Mouse (Mus musculus) neural tube, embryonic 14.5 days (tissue): ENCODE results near the gene Esrra. TPM values are rescaled to one million over a fixed set of nuclear protein-coding genes. Genes with fewer than 3 reads are reported as not detected.

ENCODE experiments used
- ATAC-seq: fragments of 200-750 bp; cut with Nextera tagmentation; 2 replicates; pipeline ENCODE4 v1.8.0; 2017; ENCODE audit warnings: low read depth, mild to moderate bottlenecking, moderate TSS enrichment, moderate library complexity
- H3K27ac ChIP-seq: fragments of 300-500 bp; sonication (generic); 2 replicates; pipeline ENCODE4 v1.5.1; 2014; ENCODE audit warnings: low read depth, mild to moderate bottlenecking, control low read depth, low read length, moderate library complexity, mixed read lengths
- H3K27me3 ChIP-seq: fragments of 300-500 bp; sonication (generic); 2 replicates; pipeline ENCODE4 v1.6.1; 2014; ENCODE audit warnings: low read length; ENCODE audit not compliant: control insufficient read depth, insufficient read depth
- H3K36me3 ChIP-seq: fragments of 300-500 bp; sonication (generic); 2 replicates; pipeline ENCODE4 v1.6.1; 2014; ENCODE audit warnings: low read length, mixed read lengths; ENCODE audit not compliant: control insufficient read depth, insufficient read depth
- H3K4me1 ChIP-seq: fragments of 300-500 bp; sonication (generic); 2 replicates; pipeline ENCODE4 v1.6.1; 2014; ENCODE audit warnings: low read length; ENCODE audit not compliant: control insufficient read depth, insufficient read depth
- H3K4me2 ChIP-seq: fragments of 300-500 bp; sonication (generic); 2 replicates; pipeline ENCODE4 v1.6.1; 2014; ENCODE audit warnings: mild to moderate bottlenecking, low read depth, low read length, control low read depth
- H3K4me3 ChIP-seq: fragments of 300-500 bp; sonication (generic); 2 replicates; pipeline ENCODE4 v1.5.1; 2014; ENCODE audit warnings: low read depth, low read length, control low read depth, mixed read lengths
- H3K9ac ChIP-seq: fragments of 300-500 bp; sonication (generic); replicated peaks from 2 replicates; pipeline ENCODE4 v1.6.1; 2014; ENCODE audit warnings: low read depth, mild to moderate bottlenecking, control low read depth, low read length, mixed read lengths
- H3K9me3 ChIP-seq: fragments of 300-500 bp; sonication (generic); 2 replicates; pipeline ENCODE4 v1.6.1; 2016; ENCODE audit warnings: low read length; ENCODE audit not compliant: control insufficient read depth
- WGBS: fragments of 180-500 bp; shearing (Covaris S2); extraction: QIAGEN DNeasy Blood & Tissue Kit; methylation state at CpG from one replicate; pipeline ENCODE4 v1.1.7; 2014; 5-methylcytosine and 5-hydroxymethylcytosine counted together
- polyA plus RNA-seq: library from polyadenylated mRNA; unstranded; fragments of >200 nt; fragmentation: Nextera tagmentation; extraction: Ambion mirVana; gene quantifications from 2 replicates; pipeline ENCODE4 v1.2.1, GENCODE M21; 2014

Gene Esrra
- polyA plus RNA-seq, 1 experiment from 2014 or later, result 8.4 TPM

- peaks cover 8% of the 10 kb centered on the region; the same call in 1 of the 2 replicates for H3K36me3 ChIP-seq
- H3K27ac ChIP-seq, result no peak overlapping the region
- ATAC-seq, result no peak
- no peaks in the 10 kb centered on the region for H3K27me3 ChIP-seq
- no peaks in the 10 kb centered on the region for H3K9me3 ChIP-seq
- peak overlapping the region; percentile 97; the same call in 1 of the 2 replicates for H3K4me2 ChIP-seq
- 54% methylated on average over 3 of the region's 3 CpGs for WGBS
- peak overlapping the region; percentile 43; the same call in 1 of the 2 replicates for H3K4me3 ChIP-seq
- H3K9ac ChIP-seq, result no peak overlapping the region
- H3K4me1 ChIP-seq, result peaks cover 10% of the 10 kb centered on the region; the same call in 1 of the 2 replicates
Measured at GRCm38 (mm10) chr19:6952712-6953037, 31.1 kb upstream of the Esrra start.

- Histone ChIP-seq H3K9me3 (no peaks in the 10 kb centered on the region), H3K4me3 (peak overlapping the region; percentile 43), H3K27me3 (no peaks in the 10 kb centered on the region), H3K9ac (peak overlapping the region; percentile 72), H3K27ac (peak overlapping the region; percentile 88), H3K4me1 (peaks cover 10% of the 10 kb centered on the region; the same call in 1 of the 2 replicates), H3K4me2 (peak overlapping the region; percentile 97), H3K36me3 (peaks cover 8% of the 10 kb centered on the region; the same call in 1 of the 2 replicates)
- peak; percentile 54 for ATAC-seq
- 3% methylated on average over 31 of the region's 31 CpGs for WGBS
Measured at GRCm38 (mm10) chr19:6951994-6952711, 30.5 kb upstream of the Esrra start.

- Histone ChIP-seq H3K4me2 (peak overlapping the region; percentile 97), H3K4me3 (peak overlapping the region; percentile 43), H3K9ac (peak overlapping the region; percentile 72), H3K36me3 (peaks cover 8% of the 10 kb centered on the region; the same call in 1 of the 2 replicates), H3K9me3 (no peaks in the 10 kb centered on the region), H3K4me1 (peaks cover 10% of the 10 kb centered on the region; the same call in 1 of the 2 replicates), H3K27me3 (no peaks in the 10 kb centered on the region), H3K27ac (peak overlapping the region; percentile 88)
- WGBS, result under 1% methylated on average over 35 of the region's 35 CpGs
- peak; percentile 85 for ATAC-seq
Measured at GRCm38 (mm10) chr19:6951381-6951968, 29.9 kb upstream of the Esrra start.

- no peaks in the 10 kb centered on the region for H3K27me3 ChIP-seq
- H3K9ac ChIP-seq, result peak overlapping the region; percentile 72
- peak overlapping the region; percentile 97 for H3K4me2 ChIP-seq
- under 1% methylated on average over 28 of the region's 28 CpGs for WGBS
- H3K4me3 ChIP-seq, result peak overlapping the region; percentile 43
- H3K36me3 ChIP-seq, result peaks cover 4% of the 10 kb centered on the region; the same call in 1 of the 2 replicates
- peak overlapping the region; percentile 88 for H3K27ac ChIP-seq
- no peaks in the 10 kb centered on the region for H3K9me3 ChIP-seq
- peak; percentile 44 for ATAC-seq
- H3K4me1 ChIP-seq, result peaks cover 10% of the 10 kb centered on the region; the same call in 1 of the 2 replicates
Measured at GRCm38 (mm10) chr19:6950613-6951153, 29.1 kb upstream of the Esrra start.

- 42% methylated on average over 5 of the region's 5 CpGs for WGBS
- peak overlapping the region; percentile 43 for H3K4me3 ChIP-seq
- no peak for ATAC-seq
Measured at GRCm38 (mm10) chr19:6949951-6950350, 28.3 kb upstream of the Esrra start.

GRCm38 (mm10) chr19:6949532-6949931 lies 27.9 kb upstream of the Esrra start:
- H3K4me3 ChIP-seq, result no peak overlapping the region
- peaks cover 10% of the 10 kb centered on the region; the same call in 1 of the 2 replicates for H3K4me1 ChIP-seq
- H3K27me3 ChIP-seq, result no peaks in the 10 kb centered on the region
- H3K4me2 ChIP-seq, result no peak overlapping the region
- no peak for ATAC-seq
- H3K27ac ChIP-seq, result no peak overlapping the region
- WGBS, result 95% methylated on average over 5 of the region's 5 CpGs
- no peaks in the 10 kb centered on the region for H3K36me3 ChIP-seq
- H3K9ac ChIP-seq, result no peak overlapping the region
- no peaks in the 10 kb centered on the region for H3K9me3 ChIP-seq

More at GRCm38 (mm10) chr19:6949951-6950350, 28.3 kb upstream of the Esrra start:
- Histone ChIP-seq H3K4me1 (peaks cover 10% of the 10 kb centered on the region; the same call in 1 of the 2 replicates), H3K9me3 (no peaks in the 10 kb centered on the region), H3K9ac (peak overlapping the region; percentile 72), H3K27me3 (no peaks in the 10 kb centered on the region), H3K4me2 (peak overlapping the region; percentile 97), H3K27ac (peak overlapping the region; percentile 88; the same call in 1 of the 2 replicates), H3K36me3 (no peaks in the 10 kb centered on the region)

- no peak overlapping the region for H3K4me3 ChIP-seq
- no peak overlapping the region for H3K27ac ChIP-seq
- H3K9ac ChIP-seq, result no peak overlapping the region
- ATAC-seq, result no peak
- no peaks in the 10 kb centered on the region for H3K36me3 ChIP-seq
- peaks cover 10% of the 10 kb centered on the region; the same call in 1 of the 2 replicates for H3K4me1 ChIP-seq
- H3K27me3 ChIP-seq, result no peaks in the 10 kb centered on the region
- no peaks in the 10 kb centered on the region for H3K9me3 ChIP-seq
- no peak overlapping the region for H3K4me2 ChIP-seq
- 68% methylated on average over 4 of the region's 4 CpGs for WGBS
Measured at GRCm38 (mm10) chr19:6948186-6948585, 26.6 kb upstream of the Esrra start.

GRCm38 (mm10) chr19:6947742-6948141 lies 26.1 kb upstream of the Esrra start:
- no peak overlapping the region for H3K9ac ChIP-seq
- 55% methylated on average over 4 of the region's 4 CpGs for WGBS
- no peak for ATAC-seq
- no peak overlapping the region for H3K27ac ChIP-seq
- H3K4me2 ChIP-seq, result no peak overlapping the region
- H3K9me3 ChIP-seq, result no peaks in the 10 kb centered on the region
- no peaks in the 10 kb centered on the region for H3K36me3 ChIP-seq
- H3K4me3 ChIP-seq, result no peak overlapping the region
- H3K4me1 ChIP-seq, result peaks cover 11% of the 10 kb centered on the region; the same call in 1 of the 2 replicates
- H3K27me3 ChIP-seq, result no peaks in the 10 kb centered on the region

GRCm38 (mm10) chr19:6943709-6944108 lies 22.1 kb upstream of the Esrra start:
- Histone ChIP-seq H3K27ac (no peak overlapping the region), H3K4me2 (no peak overlapping the region), H3K9ac (no peak overlapping the region), H3K4me1 (peaks cover 19% of the 10 kb centered on the region), H3K9me3 (no peaks in the 10 kb centered on the region), H3K36me3 (no peaks in the 10 kb centered on the region), H3K4me3 (no peak overlapping the region), H3K27me3 (no peaks in the 10 kb centered on the region)
- ATAC-seq, result no peak
- WGBS, result 93% methylated on average over 6 of the region's 6 CpGs
